Mouse (Mus musculus) layer of hippocampus, postnatal 25 days (tissue): ENCODE data around the gene Gm48551. TPM values are rescaled to one million over a fixed set of nuclear protein-coding genes. Genes with fewer than 3 reads are reported as not detected.
A peak's percentile ranks its signal among the peaks of the same experiment; 100 is the strongest.

Experiments
- DNase-seq, 2 experiments: peaks; one replicate each; pipeline ENCODE4 v3.0.0; 2022; ENCODE audit warnings: mixed read lengths in 2 of 2, low spot score in 1 of 2; ENCODE audit errors: extremely low spot score in 1 of 2
- total RNA-seq, 2 experiments: library from RNA; stranded (reverse); gene quantifications; 2 replicates each; pipeline ENCODE4 v1.2.3; 2021

Gene Gm48551
- total RNA-seq, 2 experiments from 2014 or later, result 2.6 to 3.7 TPM

DNA sequence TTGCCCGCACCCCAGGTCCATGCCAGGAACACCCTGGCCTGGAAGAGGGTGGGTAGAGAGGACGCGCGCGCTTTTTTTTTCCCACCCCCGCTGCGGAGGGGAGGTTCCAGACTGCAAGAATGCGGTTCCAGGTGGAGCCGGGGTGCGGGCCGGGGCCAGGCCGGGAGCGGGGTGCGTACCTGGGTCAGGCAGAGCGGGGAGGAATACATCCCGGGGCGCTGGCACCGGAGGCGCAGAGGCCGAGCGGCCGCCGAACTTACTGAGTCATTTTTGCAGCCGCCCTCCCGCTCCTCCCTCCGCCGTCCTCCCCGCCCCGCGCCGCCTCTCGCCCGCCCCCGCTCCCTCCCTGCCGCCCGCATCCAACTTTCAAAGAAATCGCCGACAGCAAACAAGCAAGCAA, 42.6 kb downstream of the Gm48551 start:
- DNase-seq, result peak; percentile 27 to 57

DNA sequence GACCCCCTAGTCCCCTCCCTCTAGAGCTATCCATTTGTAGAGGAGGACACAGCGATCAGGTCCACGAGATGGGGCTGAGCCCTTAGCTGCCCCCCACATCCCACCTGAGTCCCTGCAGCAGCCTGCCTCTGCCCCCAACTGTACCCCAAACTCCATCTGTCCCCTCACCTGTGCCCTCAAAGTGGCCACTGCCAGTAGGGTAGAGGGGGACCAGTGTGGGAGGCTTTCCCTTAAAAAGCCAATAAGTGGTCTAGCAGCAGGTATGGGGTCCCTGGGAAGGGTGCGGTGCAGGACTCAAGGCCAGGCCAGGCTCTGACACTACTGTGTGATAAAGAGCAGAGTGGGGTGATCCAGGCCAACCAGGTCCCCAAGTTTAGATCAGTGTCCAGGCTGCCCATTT, 43.1 kb downstream of the Gm48551 start:
- peak in 1 of 2 experiments; percentile 4 for DNase-seq

DNA sequence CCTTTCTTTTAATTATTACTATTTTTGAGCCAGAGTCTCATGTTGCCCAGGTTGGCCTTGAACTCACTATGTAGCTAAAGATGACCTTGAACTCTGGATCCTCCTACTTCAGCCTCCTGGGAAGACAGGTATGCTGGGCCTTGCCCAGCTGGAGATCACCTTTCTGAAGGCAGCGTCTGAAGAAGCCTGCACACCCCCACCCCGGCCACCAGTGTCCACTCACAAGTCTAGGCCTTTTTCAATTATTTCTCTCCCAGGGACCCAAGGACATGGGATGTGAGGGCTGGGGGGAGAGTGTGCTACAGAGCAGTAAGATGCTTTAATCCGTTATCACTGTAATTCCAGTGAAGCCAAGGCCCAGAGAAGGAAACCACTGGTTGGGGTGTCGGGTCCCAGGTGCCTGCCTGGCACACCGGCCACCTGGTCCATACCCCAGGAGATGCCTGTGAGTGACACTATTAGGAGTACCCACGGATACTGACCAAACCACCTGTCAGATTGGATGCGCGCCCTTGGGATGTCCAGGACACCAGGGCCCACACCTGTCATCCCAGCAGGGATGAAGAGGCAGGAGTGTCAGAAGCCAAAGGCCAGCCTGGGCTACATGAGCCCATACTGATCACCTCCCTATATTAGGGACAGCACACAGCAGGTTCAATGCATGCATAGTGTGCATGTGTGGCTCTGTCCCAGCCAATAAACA, 43.7 kb downstream of the Gm48551 start:
- DNase-seq, result peak in 1 of 2 experiments; percentile 2

DNA sequence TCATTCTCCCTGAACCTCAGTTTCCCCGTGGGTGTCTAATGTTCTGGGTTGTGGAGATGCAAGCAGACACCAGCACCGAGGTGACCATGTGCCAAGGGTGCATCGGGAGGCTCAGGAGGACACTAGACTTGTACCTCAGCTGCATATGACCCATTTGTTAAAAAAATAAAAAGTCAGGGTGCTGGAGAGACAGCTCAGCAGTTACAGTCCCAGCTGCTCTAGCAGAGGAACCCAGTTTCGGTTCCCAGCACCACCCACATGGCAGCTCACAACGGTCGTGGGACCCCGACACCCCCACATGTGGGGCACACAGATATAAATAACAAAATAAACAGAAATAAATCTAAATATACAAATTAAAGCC, 44.2 kb downstream of the Gm48551 start:
- peak in 1 of 2 experiments; percentile 2 for DNase-seq

DNA sequence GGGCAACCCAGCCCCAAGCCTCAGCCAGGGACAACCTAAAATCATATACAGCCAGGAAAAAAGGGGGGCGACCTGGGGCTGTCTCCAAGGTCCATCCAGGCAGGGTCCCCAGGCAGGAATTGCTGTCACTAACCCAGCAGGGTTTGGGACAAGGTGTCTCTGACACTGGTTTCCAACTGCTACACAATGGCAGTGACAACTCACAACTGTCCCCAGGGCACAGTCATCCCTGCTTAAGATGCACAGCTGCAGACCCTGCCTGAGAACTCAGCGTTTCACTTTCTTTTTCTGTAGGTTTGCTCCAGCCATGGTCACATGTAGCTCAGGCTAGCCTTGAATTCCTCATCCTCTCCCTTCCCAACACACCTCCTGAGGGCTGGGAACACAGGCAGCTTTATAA, 44.8 kb downstream of the Gm48551 start:
- DNase-seq, result peak in 1 of 2 experiments; percentile 3

DNA sequence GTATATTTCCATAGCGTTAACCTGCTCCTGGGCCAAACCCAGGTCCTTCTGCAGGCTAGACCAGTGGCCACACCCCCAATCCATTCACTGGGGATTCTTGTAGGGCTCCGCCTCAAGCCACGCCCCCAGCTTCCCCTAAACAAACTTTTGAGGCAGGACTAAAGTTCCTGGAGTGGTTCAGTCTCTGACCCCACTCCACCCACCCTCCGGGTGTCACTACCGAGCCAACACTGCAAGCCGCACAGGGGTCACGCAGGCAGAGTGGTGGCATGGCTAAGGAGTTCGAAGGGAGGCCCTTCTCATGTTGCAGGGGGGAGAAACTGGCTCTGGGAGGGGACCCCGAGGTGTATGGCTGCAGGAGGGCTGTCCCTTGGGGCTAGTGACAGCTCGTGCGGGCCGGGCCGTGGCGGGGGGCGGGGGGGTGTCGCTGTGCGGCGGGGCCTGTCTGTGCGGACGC, 45.4 kb downstream of the Gm48551 start:
- peak in 1 of 2 experiments; percentile 37 for DNase-seq

DNA sequence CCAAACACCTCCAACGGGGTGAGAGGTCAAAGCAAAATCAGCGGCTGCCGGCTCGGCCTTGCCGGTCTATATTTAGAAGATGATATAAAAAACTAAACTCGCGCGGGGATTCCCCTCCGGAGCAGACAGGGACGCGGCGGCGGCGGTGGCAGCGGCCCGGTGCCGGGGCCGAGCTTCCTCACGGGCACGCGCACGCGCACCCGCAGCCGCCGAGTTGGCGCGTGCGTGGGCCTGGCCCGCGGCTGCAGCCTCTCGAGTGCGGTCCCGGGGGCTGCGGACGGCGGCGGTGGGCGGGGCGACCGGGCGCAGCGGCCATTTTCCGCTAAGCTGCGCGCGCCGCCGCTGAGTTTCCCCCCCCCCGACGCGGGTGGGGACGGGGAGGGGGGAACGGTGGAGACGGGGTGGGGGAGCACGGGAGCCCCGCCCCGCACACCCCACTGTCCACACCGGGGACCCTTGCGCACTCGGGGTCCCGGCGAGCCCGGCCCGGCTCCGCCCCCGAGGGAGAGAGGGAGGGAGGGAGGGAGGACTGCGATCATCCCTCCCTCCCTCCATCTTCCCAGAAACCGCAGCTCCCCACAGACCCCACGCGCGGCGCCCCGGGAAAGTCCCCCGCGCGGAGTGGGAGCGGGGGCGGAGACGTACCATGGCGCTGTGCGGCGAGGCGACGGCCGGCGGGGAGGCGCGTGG, 46.0 kb downstream of the Gm48551 start:
- peak; percentile 65 to 74 for DNase-seq

DNA sequence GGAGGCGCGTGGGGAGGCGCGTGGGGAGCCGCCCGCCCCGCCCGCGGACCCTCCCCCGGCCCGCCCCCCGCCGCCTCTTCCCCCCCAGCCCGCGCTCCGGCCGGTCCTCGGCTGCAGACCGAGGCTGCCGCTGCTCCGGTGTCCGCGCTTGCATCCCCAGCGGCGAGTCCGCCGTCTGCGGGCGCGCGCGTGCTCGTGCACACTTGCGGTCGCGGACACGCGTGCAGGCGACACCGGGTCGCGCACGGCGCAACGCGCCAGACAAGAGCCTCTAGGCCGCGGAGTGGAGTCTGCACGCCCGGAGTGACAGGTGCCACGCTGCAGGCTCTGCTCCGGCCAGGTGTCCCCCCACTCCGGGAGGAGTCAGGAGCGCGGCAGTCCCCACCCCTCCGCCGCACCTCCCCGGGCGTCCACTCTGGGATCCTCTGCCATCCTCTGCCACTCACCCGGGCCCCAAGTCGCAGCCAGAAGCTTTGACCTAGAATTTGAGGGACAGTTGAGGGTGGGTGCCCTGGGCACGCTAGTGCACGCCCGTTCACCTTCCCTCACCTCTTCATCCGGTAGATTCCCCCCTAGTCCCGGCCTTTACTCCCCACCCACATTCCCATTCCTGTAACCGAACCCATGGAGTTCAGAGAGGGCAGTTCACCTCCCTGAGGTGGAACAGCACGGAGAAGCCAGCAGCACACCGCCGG, 46.7 kb downstream of the Gm48551 start:
- DNase-seq, result peak; percentile 52 to 57

DNA sequence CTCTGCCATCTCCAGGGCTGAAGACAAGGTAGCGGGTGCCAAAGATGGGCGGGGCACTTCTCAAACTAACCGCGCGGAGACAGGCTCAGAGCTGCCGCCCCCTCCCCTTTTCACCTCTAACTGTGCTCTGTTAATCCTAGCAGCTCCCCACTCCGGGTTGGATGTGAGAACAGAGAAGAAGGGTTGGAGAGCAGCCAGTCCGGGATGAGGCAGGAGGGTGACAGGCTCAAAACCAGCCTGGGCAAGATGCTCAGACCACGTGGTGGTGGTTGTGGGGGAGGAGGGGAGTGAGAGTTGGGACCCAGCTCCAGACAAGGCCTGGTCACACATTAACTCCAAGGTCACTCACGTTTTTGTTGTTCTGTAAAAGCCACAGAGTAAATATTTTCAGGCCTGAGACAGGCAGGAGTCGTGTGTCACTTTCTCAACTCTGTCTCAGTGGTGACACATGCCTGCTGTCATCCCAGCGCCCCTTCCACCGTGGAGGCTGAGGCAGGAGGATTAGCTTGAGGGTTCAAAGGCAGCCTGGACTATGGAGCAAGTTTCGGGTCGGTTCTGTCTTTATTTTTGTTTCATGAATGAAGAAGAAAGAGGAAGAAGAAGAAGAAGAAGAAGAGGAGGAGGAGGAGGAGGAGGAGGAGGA, 47.4 kb downstream of the Gm48551 start:
- DNase-seq, result peak; percentile 22 to 45

DNA sequence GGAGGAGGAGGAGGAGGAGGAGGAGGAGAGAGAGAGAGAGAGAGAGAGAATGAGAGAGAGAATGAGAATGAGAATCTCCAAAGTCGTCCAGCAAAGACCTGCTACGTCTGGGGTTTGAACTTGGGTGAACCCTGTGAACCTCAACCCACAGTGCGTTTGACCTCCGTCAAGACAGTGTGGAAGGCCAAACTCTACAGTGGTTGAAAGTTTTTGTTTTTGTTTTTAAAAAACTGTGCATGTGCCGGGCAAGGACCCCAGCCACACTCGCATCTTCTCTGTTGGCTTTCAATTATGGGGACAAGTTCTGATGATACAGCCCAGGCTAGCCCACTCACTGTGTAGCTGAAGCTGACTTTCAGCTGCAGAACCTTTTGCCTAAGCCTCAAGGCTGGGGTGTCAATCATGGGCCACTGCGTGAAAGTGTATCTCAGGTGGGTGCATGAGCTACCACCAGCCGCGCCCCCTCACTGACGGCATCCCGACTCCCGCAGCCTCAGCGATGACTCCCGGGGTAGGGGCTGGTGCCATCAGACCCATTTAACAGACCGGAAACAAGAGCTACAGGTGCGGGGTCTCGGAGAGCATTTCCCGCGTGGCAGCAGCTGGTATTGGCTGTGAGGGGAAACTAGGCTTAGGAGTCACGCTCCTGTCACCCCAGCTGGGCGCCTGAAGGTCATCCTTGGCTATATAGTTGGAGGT, 48.1 kb downstream of the Gm48551 start:
- DNase-seq, result no peak

DNA sequence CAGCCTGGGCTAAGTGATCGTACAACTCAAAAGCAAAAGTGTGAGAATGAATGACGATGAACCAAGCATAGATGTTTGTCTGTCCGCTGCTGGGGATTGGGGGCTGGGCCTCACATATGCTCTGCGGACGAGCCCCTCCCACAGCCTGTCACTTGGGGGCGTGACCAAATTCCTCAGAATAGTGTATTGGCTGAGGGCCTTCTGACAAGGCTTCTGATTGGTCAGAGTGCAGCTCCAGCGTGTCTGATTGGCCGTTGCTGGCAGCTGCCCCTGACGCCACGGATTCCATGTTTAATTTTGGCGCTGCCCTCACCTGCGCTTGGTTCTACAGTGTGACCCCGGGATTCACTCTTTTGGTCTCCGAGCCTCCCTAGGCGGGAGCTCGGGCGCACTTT, 48.6 kb downstream of the Gm48551 start:
- DNase-seq, result peak in 1 of 2 experiments; percentile 72

DNA sequence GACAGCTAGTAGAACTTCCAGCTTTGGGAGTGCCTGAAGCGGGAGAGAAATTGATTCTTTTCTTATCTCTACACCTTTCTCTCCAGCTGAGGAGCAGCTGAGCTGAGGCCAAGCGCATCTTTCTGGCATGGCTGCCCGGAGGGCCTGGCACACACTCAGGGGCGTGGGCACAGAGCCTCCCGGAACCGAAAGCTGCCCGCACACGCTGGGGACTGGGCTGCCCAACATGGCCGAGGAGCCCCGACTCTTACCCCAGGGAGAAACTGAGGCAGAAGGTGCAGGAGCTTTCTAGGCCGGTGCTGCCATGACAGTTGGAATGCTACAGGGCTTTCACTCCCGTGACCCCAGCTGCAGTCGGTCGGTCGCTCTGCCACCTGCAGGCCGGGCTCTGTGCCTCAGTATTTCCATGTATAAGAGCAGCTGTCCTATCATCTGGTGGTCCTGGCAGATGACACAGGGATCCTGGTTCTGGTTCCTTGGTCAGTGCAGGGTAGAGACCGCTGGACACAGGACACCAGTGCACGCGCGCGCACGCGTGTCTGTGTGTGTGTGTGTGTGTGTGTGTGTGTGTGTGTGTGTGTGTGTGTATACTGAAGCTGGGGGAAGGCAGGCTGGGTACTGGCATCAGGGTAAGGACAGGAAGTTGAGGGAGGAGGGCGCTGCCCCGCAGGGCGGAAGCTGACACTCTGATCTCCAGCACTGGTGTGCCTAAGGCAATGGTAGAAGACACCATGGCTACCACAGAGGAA, 49.4 kb downstream of the Gm48551 start:
- peak; percentile 9 to 17 for DNase-seq

DNA sequence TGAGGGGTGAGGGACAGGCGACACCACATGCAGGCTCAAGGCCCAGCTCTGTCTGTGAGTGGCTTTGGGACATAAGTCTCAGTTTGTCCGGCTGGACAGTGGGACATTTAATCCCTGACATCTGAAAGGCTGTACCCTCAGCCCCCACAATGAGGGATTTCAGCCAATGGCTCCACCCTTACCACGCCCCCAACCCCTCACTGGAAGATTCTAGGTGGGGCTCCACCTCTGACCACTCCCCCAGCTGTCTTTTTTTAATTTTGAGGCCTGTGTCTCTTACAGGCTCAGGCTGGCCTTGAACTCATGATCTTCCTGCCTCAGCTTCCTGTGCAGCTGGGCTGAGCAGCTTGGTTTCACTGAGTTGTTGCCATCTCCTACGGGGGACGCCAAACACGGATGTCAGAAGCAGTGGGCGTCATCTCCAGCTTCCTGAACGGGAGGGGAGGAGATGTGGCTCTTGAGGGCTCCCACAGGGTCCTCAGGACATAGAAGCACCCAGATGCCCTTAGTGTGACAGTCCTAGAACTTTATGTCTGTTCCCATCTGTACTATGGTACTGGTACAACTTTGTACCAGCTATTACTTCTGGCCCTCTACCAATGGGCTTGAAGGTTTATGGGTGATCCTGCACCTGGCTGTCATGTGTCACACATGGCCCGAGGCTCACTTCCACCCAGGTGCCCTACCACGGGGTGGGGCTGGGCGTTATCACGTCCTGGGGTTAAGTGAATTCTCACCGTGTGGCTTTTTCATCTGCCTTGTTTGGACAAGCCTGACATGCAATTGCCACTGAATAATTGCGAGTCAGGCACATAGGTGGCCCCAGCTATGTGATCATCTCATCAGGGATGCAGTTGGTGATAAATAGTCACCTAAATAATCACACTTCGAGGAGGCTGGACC, 50.3 kb downstream of the Gm48551 start:
- DNase-seq, result peak in 1 of 2 experiments; percentile 3

DNA sequence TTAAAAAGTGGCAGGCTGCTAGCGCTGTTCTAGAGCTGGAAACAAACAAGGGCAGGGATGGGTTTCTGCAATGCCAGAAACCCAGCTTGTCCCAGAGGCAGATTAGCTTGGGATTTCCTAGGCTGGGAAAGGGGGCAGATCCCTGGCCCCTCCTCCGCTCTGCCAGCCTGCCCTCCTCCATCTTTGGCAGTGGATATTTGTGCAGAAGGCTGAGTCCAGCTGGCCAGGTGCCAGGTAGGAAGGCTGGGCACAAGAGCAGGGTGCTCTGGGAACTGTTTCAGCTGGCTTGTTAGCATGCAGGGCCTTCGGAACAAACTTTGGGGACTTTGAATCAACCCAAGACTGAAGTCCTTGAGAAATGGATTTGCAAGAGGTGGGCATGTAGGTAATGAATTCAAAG, 51.2 kb downstream of the Gm48551 start:
- DNase-seq, result peak in 1 of 2 experiments; percentile 73

DNA sequence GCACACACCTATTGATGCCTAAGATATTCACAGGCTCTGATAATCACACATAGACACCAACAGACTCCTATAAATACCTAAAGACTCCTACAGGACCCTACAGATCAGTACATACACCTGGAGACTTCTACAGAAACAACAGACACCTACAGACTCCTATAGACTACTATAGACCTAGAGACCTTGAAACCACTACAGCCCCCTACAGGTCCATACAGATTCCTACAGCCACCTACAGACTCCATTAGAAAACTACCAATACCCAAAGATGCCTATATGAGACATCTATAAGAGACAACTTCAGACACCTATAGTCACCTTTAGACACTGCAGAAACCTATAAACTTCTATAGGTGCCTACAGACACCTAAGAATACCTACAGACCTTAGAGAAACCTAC, 56.8 kb downstream of the Gm48551 start:
- no peak for DNase-seq
